Mouse (Mus musculus) adrenal gland, adult 8-10 months (tissue): Measurements from ENCODE around the gene Psmb2. TPM values are rescaled to one million over a fixed set of nuclear protein-coding genes. Genes with fewer than 3 reads are reported as not detected.

ENCODE experiments used
- DNase-seq: peaks from one replicate; pipeline ENCODE4 v3.0.0; 2022
- total RNA-seq, 4 experiments: library from RNA; stranded (reverse); gene quantifications; 2 replicates each; pipeline ENCODE4 v1.2.4; 2022

Psmb2 gene
- total RNA-seq, 4 experiments from 2014 or later, result 122 to 151 (median 135) TPM

DNA sequence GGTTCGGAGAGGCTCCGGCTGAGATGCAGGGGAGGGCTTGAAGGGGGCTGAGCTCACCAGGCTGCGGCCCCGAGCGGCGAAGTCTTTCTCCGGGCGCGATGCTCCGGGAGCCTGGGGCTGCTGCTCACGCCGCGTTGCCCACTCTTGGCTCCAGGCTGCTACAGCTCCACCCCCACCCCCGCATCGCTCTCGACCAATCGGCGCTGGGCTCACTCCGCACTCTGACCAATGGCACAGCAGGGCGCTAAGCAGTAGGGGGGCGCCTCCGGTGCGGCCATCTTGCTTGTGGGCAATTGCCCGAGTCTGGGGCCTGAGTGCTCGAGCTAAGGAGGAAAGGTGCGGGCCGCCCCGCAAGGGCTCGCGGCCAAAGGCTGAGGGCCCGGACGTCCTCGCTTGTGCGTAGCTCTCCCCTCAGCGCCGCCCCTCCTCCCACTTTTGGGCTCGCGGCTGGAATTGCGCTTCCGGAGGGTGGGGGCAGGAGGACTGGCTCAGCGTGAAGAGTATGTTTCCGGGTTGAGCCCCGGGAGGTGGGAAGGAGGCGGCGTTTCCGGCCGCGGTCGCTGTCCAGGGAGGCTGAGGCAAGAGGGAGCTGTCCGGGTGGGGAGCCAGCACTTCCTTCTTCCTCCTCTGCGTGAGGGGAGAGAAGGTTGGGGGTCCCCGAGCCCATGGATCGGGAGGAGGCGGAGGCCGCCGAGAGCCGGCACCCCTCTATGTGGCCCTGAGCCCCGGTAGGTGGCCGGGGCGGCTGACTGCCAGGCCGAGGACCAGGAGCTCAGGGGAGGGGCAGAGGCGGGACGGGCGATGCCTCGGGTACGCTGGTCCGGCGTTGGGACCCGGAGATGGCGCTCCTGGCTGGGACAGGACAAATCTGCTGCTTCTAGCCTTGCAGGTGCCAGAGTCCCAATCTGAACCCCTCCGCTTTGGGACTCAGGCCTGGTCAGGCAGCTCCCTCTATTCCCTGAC is 76.1 kb downstream of the Psmb2 start, which contains the start of the genes Ncdn and AU040320:
Ncdn (minus strand) TSS at position 171 of the 963 bp plus-strand sequence.
AU040320 (plus strand) TSS at position 277 of the 963 bp plus-strand sequence.
- DNase-seq, result peak; percentile 95

GRCm38 (mm10) chr4:126754231-126754611 is 76.8 kb downstream of the Psmb2 start:
- no peak for DNase-seq

DNA sequence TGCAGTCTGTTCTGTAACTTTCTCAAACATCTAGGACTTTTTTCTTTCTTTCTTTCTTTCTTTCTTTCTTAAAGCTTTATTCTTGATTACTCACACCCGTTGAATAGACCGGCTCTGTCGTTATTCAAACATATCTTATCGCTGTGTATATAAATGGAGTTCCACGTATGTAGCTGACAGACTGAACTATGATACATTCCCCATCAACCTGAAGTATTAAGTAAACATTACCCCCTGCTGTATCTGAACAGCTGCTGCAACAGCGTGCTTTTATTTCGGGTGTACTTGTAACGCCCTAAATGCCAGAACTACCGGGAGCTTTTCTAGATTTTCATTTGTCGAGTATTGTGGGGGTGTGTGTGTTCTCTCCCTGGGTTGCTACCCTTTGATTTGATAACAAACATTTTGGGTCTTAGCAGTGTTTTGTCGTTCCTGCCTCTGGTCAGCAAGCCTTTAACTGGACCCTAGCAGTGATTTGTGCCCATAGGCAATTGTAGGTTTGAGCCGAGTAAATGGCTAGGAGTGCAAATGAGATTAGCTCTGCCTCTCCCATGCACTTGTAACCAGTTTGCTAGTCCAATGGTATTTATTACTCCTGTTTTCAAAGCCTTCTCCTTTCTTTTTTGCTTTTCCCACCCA is 77.4 kb downstream of the Psmb2 start:
- no peak for DNase-seq

- DNase-seq, result no peak
Observed at GRCm38 (mm10) chr4:126756766-126757165, 79.3 kb downstream of the Psmb2 start.

DNA sequence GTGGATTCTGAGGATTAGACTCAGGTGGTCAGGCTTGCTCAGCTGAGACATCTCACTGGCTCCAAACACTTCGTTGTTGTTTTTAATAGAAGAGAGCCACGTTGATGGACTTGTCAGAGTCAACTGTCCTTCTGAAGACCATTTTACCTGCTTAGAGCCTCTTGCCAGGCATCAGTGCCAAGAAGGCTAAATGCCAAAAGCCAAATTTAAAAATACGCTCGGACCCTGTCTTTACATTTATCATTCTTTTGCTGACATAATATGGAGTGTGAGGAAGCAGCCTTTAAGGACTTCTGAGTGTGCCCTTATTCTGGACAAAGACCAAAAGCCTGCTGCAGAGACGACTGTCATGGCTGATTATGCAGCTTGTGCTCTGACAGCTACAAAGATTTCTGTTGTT is 80.9 kb downstream of the Psmb2 start:
- no peak for DNase-seq

Other genes starting within 250 kb of the Psmb2 start
- gene Ago3, start 248.1 kb upstream of the Psmb2 start, total RNA-seq, result 10 to 100 TPM; 17.7 to 32.3 (median 24.6) TPM
- gene Ago1, start 209.0 kb upstream of the Psmb2 start, total RNA-seq, result 10 to 100 TPM; 40.4 to 47.4 (median 45.4) TPM
- gene Ago4, start 144.2 kb upstream of the Psmb2 start, total RNA-seq, result 1 to 10 TPM; 4.9 to 9.2 (median 7.6) TPM
- gene Clspn, start 120.7 kb upstream of the Psmb2 start, total RNA-seq, result 1 to 10 TPM in 3 of 4 experiments, under 1 TPM in 1; 0.44 to 1.8 (median 1.0) TPM
- 10 to 100 TPM; 17.6 to 23.7 (median 20.0) TPM for gene 5730409E04Rik, start 67.8 kb upstream of the Psmb2 start, total RNA-seq
- not detected for gene Tfap2e, start 58.6 kb downstream of the Psmb2 start, total RNA-seq
- gene Ncdn, start 75.8 kb downstream of the Psmb2 start, total RNA-seq, result 10 to 100 TPM; 34.5 to 45.6 (median 42.7) TPM
- gene AU040320, start 75.9 kb downstream of the Psmb2 start, total RNA-seq, result 10 to 100 TPM; 49.5 to 65.4 (median 54.9) TPM